Mouse (Mus musculus) ES-E14 (cell line): ENCODE measurements around the gene Smoc2.

Experiments
- CHD2 ChIP-seq: IDR thresholded peaks from 2 replicates; pipeline ENCODE4 v1.6.1; 2014; ENCODE audit warnings: mild to moderate bottlenecking, low read depth, low read length, inconsistent platforms
- HCFC1 ChIP-seq: IDR thresholded peaks from 2 replicates; pipeline ENCODE4 v1.6.1; 2012; ENCODE audit warnings: low read length, inconsistent platforms, borderline replicate concordance; ENCODE audit not compliant: insufficient read depth
- MAFK ChIP-seq: IDR thresholded peaks from 2 replicates; pipeline ENCODE4 v1.6.1; 2014; ENCODE audit warnings: mild to moderate bottlenecking, low read depth, low read length, inconsistent platforms; ENCODE audit not compliant: insufficient read depth
- ZC3H11A ChIP-seq: IDR thresholded peaks from 2 replicates; pipeline ENCODE4 v1.6.1; 2012; ENCODE audit warnings: low read depth, mild to moderate bottlenecking, inconsistent platforms, low read length, borderline replicate concordance
- ZNF384 ChIP-seq: IDR thresholded peaks from 2 replicates; pipeline ENCODE4 v1.6.1; 2012; ENCODE audit warnings: low read depth, low read length, inconsistent platforms

DNA sequence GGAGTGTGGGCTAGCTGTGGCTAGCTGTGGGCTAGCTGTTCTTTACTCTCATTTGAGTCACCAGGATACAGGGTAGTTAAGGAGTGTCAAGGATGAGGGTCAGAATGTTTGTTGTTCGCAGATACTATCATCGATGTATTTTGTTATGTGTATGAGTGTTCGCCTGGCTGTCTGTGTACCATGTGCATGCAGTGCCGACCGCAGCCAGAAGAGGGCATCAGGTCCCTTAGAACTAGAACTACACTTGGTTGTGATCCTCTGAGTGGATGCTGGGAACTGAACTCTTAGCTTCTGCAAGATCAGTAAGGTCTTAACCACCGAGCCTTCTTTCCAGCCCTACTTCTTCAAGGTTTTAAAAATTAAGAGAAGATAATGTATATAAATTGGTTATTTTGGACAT is 24.4 kb downstream of the Smoc2 start:
- TF ChIP-seq MAFK (no peak), ZC3H11A (no peak), ZNF384 (no peak), CHD2 (no peak), HCFC1 (no peak)
